Mouse (Mus musculus) intestine, embryonic 14.5 days (tissue): ENCODE measurements around the gene Ccdc191. TPM values are rescaled to one million over a fixed set of nuclear protein-coding genes. Genes with fewer than 3 reads are reported as not detected.

ENCODE experiments used
- microRNA-seq: library from miRNA; unstranded; fragments of <30 nt; microRNA quantifications from one replicate; pipeline ENCODE4, GENCODE M21; 2016
- polyA plus RNA-seq: library from polyadenylated mRNA; unstranded; fragments of >200 nt; fragmentation: Nextera tagmentation; extraction: Ambion mirVana; gene quantifications from 2 replicates; pipeline ENCODE4 v1.2.1, GENCODE M21; 2014

The Ccdc191 gene
- polyA plus RNA-seq, 1 experiment from 2014 or later = 10.8 TPM

Small RNAs within 50 kb of the gene (microRNA-seq; reads per million reads assigned to microRNA genes)
- not detected for gene Mir3470b

Other genes with a start within 250 kb of the Ccdc191 start
- not detected in 2 replicates for gene Tigit, start 225.7 kb upstream of the Ccdc191 start, polyA plus RNA-seq
- gene Drd3, start 135.8 kb upstream of the Ccdc191 start, polyA plus RNA-seq = not detected in 2 replicates
- 34.3 and 38.0 TPM in 2 replicates for gene Qtrt2, start 37.0 kb downstream of the Ccdc191 start, polyA plus RNA-seq
- gene Zdhhc23, start 90.0 kb downstream of the Ccdc191 start, polyA plus RNA-seq = 2.4 and 2.7 TPM in 2 replicates
- 7.0 and 7.2 TPM in 2 replicates for gene Gramd1c, start 173.5 kb downstream of the Ccdc191 start, polyA plus RNA-seq
- gene Atp6v1a, start 249.9 kb downstream of the Ccdc191 start, polyA plus RNA-seq = 63.0 and 68.0 TPM in 2 replicates